Mouse (Mus musculus): ENCODE measurements around the gene Flt1. TPM values are rescaled to one million over a fixed set of nuclear protein-coding genes. Genes with fewer than 3 reads are reported as not detected.

The Flt1 gene
- polyA plus RNA-seq, 2 experiments, result 1.1 to 1.9 TPM

DNA sequence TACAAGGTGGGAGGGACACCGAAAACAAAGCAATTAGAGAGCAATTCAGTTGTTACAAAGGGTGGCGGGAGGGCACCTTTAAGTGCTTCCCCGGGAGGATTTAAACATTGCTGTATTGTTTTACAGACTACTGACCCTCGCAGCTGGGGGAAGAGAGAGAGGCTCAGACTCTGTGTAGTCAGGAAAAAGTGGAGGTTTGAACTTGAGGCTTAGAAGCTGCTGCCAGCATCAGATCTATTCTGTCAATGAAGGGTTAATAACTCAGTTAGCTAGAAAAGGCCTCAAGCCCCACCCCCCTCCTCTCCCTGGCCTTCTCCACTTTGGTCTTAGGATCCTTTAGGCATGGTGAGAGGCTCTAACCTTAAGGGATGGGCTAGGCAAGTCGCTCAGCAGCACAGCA, 24.2 kb upstream of the Flt1 start:
- Histone ChIP-seq H3K27ac (no peak overlapping the region), H3K4me3 (ENCODE audit: insufficient read depth in 1 of 2, low read depth in 2 of 2, low read length in 2 of 2) (no peak overlapping the region), H3K9ac (replicated peaks) (no peak overlapping the region), H3K27me3 (ENCODE audit: control insufficient read depth, insufficient read depth, low read length) (peaks cover 24% of the 10 kb centered on the region), H3K36me3 (replicated peaks; ENCODE audit: control insufficient read depth, insufficient read depth, low read depth) (no peaks in the 10 kb centered on the region), H3K4me2 (ENCODE audit: low read depth) (no peak overlapping the region), H3K9me3 (ENCODE audit: control insufficient read depth, low read length) (no peaks in the 10 kb centered on the region), H3K4me1 (replicated peaks; ENCODE audit: control insufficient read depth in 2 of 2, insufficient read depth in 2 of 2, low read length in 1 of 2) (0 out of 4 replicates have a peak, but pooled peaks cover 0 to 2% of the 10 kb centered on the region in 2 experiments)
- TF ChIP-seq EP300 (IDR thresholded peaks at IDR 0.05; ENCODE audit: low read depth) (no peak), CTCF (IDR thresholded peaks at IDR 0.05; ENCODE audit: low read depth) (no peak)
- 20% methylated on average over 5 of the region's 5 CpGs for WGBS (ENCODE audit: insufficient replicate concordance)
- no peak for ATAC-seq (ENCODE audit: insufficient read depth)
- DNase-seq (ENCODE audit: low read depth in 3 of 3, low spot score in 3 of 3), result no peak

DNA sequence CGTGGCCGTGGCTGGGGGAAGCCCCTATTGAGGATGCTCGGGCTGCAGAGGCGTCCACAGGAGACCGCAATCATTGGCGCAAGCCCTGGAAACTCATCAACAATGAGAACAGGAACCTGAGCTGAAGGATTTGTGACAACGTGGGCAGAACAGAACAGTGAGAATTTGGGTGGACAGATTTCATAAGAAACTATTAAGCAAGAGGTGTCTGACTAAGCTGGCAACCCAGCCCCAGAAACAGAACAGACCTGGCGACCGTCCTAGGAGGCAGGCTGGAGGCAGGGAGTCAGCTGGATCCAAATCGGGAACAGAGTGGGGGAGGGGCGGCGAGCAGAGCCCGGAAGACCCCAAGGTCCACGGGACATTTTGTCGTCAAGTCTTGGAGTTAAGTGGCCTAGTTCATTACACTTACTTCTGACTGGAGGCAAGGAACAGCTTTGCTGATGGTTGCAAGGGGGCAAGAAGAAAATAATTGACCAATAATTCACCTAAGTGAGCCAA, 22.3 kb upstream of the Flt1 start:
- DNase-seq (ENCODE audit: low read depth in 3 of 3, low spot score in 3 of 3) (peak in 1 of 3 experiments; percentile 31), ATAC-seq (ENCODE audit: insufficient read depth) (no peak)
- 1% methylated on average over 15 of the region's 15 CpGs for WGBS (ENCODE audit: insufficient replicate concordance)
- Histone ChIP-seq H3K4me1 (replicated peaks; ENCODE audit: control insufficient read depth in 2 of 2, insufficient read depth in 2 of 2, low read length in 1 of 2) (0 out of 4 replicates have a peak, but pooled peaks cover 0 to 2% of the 10 kb centered on the region in 2 experiments), H3K9me3 (ENCODE audit: control insufficient read depth, low read length) (no peaks in the 10 kb centered on the region), H3K4me2 (ENCODE audit: low read depth) (peak overlapping the region; percentile 20; the same call in 1 of the 2 replicates), H3K4me3 (ENCODE audit: insufficient read depth in 1 of 2, low read depth in 2 of 2, low read length in 2 of 2) (no peak overlapping the region), H3K36me3 (replicated peaks; ENCODE audit: control insufficient read depth, insufficient read depth, low read depth) (no peaks in the 10 kb centered on the region), H3K27ac (no peak overlapping the region), H3K9ac (replicated peaks) (no peak overlapping the region), H3K27me3 (ENCODE audit: control insufficient read depth, insufficient read depth, low read length) (peaks cover 24% of the 10 kb centered on the region)
- no peak for TF ChIP-seq CTCF (IDR thresholded peaks at IDR 0.05; ENCODE audit: low read depth)
- TF ChIP-seq EP300 (IDR thresholded peaks at IDR 0.05; ENCODE audit: low read depth), result no peak

DNA sequence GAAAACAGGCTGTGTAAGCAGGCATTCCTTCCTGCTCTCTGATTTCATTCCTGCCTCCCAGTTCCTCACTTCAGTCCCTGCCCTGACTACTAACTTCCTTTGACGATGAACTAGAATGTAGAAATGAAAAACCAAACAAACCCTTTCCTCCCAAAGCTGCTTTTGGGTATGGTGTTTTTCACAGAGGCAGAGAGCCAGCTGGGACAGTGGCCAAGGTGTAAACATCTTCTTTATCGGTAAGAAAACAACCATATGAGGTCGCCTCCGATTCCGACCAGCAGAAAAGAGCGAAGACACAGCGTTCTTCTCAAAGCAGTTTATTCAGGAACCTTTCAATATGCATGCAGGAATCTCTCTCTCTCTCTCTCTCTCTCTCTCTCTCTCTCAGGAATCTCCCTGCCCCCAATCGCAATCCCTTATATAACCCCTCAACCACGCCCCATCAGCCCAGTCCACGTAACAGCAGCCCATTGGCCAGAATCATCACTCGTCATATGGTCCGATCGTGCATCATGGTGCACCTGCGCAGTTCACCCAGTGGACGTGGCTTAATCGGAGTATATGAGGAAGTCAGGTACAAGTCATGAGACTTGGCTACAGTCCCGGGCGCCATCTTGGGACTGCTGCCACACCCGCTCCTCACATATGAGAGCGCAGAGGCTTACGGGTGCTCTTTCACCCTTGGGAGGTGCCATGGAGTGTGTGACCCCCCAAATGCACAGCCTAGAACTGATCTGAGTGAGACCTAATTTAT, 19.3 kb upstream of the Flt1 start:
- no peak overlapping the region for H3K4me3 ChIP-seq (ENCODE audit: insufficient read depth in 1 of 2, low read depth in 2 of 2, low read length in 2 of 2)
- no peak for ATAC-seq (ENCODE audit: insufficient read depth)
- no peak for TF ChIP-seq CTCF (IDR thresholded peaks at IDR 0.05; ENCODE audit: low read depth)
- no peak for TF ChIP-seq EP300 (IDR thresholded peaks at IDR 0.05; ENCODE audit: low read depth)
- peaks cover 7% of the 10 kb centered on the region for H3K27me3 ChIP-seq (ENCODE audit: control insufficient read depth, insufficient read depth, low read length)
- H3K9ac ChIP-seq (replicated peaks), result no peak overlapping the region
- no peak for DNase-seq (ENCODE audit: low read depth in 3 of 3, low spot score in 3 of 3)
- no peaks in the 10 kb centered on the region for H3K9me3 ChIP-seq (ENCODE audit: control insufficient read depth, low read length)
- no peaks in the 10 kb centered on the region for H3K36me3 ChIP-seq (replicated peaks; ENCODE audit: control insufficient read depth, insufficient read depth, low read depth)
- H3K4me1 ChIP-seq (replicated peaks; ENCODE audit: control insufficient read depth in 2 of 2, insufficient read depth in 2 of 2, low read length in 1 of 2), result 0 out of 4 replicates have a peak, but pooled peaks cover 0 to 2% of the 10 kb centered on the region in 2 experiments
- no peak overlapping the region for H3K4me2 ChIP-seq (ENCODE audit: low read depth)
- 76% methylated on average over 21 of the region's 21 CpGs for WGBS (ENCODE audit: insufficient replicate concordance)
- H3K27ac ChIP-seq, result no peak overlapping the region

DNA sequence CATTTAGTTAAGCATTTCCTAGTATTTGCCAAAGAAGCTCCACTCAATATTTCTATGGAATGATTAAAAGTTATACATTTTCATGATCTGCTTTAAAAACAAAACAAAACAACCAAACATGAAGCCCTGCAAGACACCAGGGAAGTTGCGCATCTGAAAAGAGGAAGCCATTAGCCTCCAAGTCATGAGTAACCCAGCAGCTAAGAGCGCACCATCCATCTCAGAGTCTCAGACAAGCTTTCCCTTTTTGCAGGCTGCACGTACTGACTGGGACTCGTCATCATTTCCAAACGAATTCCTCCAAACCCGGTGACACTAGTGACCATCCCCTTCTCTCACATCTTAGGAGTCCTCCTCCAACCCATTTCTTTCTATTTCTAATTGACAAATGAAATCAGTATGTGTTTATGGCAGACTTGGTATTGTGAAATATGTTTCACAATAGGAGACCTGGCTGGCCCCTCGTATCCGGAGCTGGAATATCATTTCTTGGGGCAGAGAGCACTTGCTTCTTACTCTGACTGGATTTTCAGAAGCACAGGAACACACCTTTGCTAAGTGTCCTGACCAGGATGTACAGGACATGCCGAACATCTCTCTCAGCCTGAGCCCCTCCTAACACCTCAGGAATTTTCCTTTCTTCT, 16.8 kb upstream of the Flt1 start:
- no peak for DNase-seq (ENCODE audit: low read depth in 3 of 3, low spot score in 3 of 3)
- H3K4me3 ChIP-seq (ENCODE audit: insufficient read depth in 1 of 2, low read depth in 2 of 2, low read length in 2 of 2), result no peak overlapping the region
- no peak overlapping the region for H3K9ac ChIP-seq (replicated peaks)
- ATAC-seq (ENCODE audit: insufficient read depth), result no peak
- no peaks in the 10 kb centered on the region for H3K9me3 ChIP-seq (ENCODE audit: control insufficient read depth, low read length)
- no peak overlapping the region for H3K27ac ChIP-seq
- H3K36me3 ChIP-seq (replicated peaks; ENCODE audit: control insufficient read depth, insufficient read depth, low read depth), result no peaks in the 10 kb centered on the region
- no peaks in the 10 kb centered on the region; the same call in 1 of the 2 replicates for H3K27me3 ChIP-seq (ENCODE audit: control insufficient read depth, insufficient read depth, low read length)
- no peak overlapping the region for H3K4me2 ChIP-seq (ENCODE audit: low read depth)
- H3K4me1 ChIP-seq (replicated peaks; ENCODE audit: control insufficient read depth in 2 of 2, insufficient read depth in 2 of 2, low read length in 1 of 2), result no peaks in the 10 kb centered on the region
- WGBS (ENCODE audit: insufficient replicate concordance), result 38% methylated on average over 9 of the region's 9 CpGs
- TF ChIP-seq CTCF (IDR thresholded peaks at IDR 0.05; ENCODE audit: low read depth) (no peak), EP300 (IDR thresholded peaks at IDR 0.05; ENCODE audit: low read depth) (no peak)

DNA sequence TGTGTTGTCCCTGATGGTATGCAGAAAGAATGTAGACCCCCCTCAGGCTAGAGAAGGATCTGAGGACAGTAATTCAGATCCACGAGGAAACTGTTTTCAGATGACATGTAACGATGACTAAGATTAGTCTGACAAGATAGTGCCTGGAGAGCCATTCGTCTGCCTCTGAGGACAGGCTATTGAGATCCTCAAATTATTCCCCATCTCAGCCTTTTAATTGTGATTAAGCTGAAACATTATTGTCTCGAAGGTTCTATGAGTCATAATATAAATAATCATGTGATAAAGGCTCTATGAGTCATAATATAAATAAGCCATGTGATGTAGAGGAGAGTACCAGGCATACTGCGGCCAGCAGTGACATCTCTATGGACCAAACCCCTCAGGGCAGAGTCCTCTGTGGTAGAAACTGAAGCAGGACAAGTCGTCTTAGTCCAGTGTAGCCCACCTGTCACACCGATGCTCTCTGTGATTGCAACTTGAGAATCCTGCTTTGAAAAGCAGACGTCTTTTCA, 11.0 kb upstream of the Flt1 start:
- Histone ChIP-seq H3K9me3 (ENCODE audit: control insufficient read depth, low read length) (no peaks in the 10 kb centered on the region), H3K4me3 (ENCODE audit: insufficient read depth in 1 of 2, low read depth in 2 of 2, low read length in 2 of 2) (no peak overlapping the region), H3K27ac (no peak overlapping the region), H3K27me3 (ENCODE audit: control insufficient read depth, insufficient read depth, low read length) (no peaks in the 10 kb centered on the region), H3K36me3 (replicated peaks; ENCODE audit: control insufficient read depth, insufficient read depth, low read depth) (no peaks in the 10 kb centered on the region), H3K4me1 (replicated peaks; ENCODE audit: control insufficient read depth in 2 of 2, insufficient read depth in 2 of 2, low read length in 1 of 2) (no peaks in the 10 kb centered on the region), H3K4me2 (ENCODE audit: low read depth) (no peak overlapping the region), H3K9ac (replicated peaks) (no peak overlapping the region)
- WGBS (ENCODE audit: insufficient replicate concordance), result 59% methylated on average over 8 of the region's 8 CpGs
- TF ChIP-seq CTCF (IDR thresholded peaks at IDR 0.05; ENCODE audit: low read depth), result no peak
- TF ChIP-seq EP300 (IDR thresholded peaks at IDR 0.05; ENCODE audit: low read depth), result no peak
- ATAC-seq (ENCODE audit: insufficient read depth) (no peak), DNase-seq (ENCODE audit: low read depth in 3 of 3, low spot score in 3 of 3) (no peak)

Data from liver, embryonic 14.5 days (tissue).